Mouse (Mus musculus) embryonic fibroblast, embryonic 13.5 days (primary cell): ENCODE data around the gene Mtus2.

ENCODE experiments used
- CTCF ChIP-seq: IDR thresholded peaks from 2 replicates; pipeline ENCODE4 v1.5.1; 2011; ENCODE audit warnings: mild to moderate bottlenecking, control low read depth, low read length, moderate library complexity, borderline replicate concordance; ENCODE audit not compliant: insufficient read depth
- POLR2A ChIP-seq: IDR thresholded peaks from 2 replicates; pipeline ENCODE4 v1.6.1; 2011; ENCODE audit warnings: low read depth, mild to moderate bottlenecking, control low read depth, low read length, moderate library complexity

- TF ChIP-seq CTCF (no peak), POLR2A (no peak)
These were observed 282.6 kb downstream of the Mtus2 start for GRCm38 (mm10) chr5:148239757-148240156.
